Mouse (Mus musculus) heart, adult 11 months (tissue): Measurements from ENCODE around the gene Gm17660.

Experiments
- DNase-seq: peaks from one replicate; pipeline ENCODE4 v3.0.0; 2022

Gm17660 gene

DNA sequence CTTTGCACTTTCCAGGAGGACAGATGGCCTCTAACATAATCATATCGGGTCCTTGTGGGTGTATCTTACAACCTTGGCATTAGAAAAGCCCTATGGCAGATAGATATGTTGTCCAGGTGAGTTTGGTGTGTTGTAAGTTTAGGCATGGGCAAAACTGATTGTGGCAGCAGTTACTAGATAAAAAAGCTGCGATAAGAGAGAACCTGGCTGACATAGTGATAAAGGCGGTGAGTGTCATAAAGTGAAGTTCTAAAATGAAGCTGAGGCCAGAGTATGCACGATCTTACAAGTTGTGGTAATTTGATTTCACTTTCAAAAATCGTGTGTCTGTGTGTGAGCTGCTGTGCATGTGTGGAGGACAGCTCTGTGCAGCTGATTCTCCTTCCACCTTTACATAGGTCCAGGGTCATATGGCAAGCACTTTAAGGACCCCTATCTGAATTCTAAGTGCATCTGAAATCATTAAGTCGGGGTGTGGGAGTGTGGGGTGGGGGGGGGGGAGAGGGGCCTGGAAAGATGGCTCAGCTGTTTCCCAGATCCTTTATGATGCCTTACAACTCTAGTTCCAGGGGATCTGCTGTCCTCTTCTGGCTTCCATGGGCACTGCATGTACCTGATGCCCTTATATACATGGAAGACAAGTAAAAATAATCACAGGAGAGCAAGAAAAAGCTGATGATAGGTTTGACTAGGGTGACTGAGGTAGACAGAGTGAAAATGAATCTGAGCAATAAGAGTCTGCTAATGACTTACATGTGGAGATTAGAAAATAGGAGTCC is 38.1 kb downstream of the Gm17660 start:
- peak; percentile 78 for DNase-seq

DNA sequence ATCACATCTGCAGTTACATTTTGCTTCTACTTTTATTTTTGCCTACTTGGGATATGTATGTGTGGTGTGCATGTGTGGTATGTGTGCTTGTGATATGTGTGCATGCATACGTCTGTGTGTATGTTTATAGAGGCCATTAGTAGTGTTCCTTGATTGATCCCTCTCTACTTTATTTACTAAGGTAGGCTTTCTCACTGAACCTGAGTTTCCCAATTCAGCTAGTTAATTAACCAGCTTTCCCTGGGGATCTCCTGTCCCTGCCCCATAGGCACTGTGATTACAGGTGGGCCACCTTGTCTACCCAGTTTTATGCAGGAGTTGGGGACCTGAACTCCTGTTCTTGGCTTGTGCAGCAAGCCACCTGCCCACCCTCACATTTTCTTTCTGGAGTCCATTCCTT is 40.7 kb downstream of the Gm17660 start:
- peak; percentile 12 for DNase-seq

DNA sequence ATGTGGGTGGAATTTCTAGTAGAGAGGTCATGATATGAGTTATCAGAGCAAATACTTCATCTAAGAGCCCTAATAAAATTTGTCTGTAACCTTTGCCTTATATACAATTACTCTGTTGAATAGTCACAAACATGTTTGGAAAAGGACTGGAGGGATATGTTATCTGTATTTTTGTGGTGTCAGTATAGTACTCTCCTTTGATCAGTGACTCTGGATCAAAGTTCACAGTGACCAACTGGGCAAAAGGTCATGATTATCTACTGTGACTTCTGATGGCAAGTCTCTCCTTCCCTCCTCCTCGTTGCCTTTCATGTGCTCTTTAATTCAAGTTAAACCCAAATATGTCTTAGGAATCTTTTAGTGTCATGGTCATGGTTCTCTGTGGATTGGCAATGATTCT is 41.6 kb downstream of the Gm17660 start:
- no peak for DNase-seq

DNA sequence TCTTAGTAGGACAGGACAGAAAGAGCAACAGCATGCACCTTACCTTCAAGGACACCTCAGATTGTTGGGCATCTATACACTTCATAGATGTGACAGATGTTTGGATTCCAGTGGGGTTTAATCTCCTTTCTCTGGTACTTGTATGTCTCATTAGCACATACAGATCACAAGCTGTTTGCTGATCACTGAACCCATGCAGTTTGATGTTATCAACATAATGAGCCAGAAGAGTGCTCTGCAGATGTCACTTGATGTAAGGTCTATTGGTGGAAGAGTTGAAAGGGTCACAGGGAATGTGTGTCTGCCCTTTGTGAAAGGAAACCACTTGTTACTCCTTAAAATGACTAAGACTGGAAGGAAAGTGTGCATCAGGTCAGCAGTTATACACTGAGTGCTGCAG is 42.3 kb downstream of the Gm17660 start:
- peak; percentile 12 for DNase-seq

DNA sequence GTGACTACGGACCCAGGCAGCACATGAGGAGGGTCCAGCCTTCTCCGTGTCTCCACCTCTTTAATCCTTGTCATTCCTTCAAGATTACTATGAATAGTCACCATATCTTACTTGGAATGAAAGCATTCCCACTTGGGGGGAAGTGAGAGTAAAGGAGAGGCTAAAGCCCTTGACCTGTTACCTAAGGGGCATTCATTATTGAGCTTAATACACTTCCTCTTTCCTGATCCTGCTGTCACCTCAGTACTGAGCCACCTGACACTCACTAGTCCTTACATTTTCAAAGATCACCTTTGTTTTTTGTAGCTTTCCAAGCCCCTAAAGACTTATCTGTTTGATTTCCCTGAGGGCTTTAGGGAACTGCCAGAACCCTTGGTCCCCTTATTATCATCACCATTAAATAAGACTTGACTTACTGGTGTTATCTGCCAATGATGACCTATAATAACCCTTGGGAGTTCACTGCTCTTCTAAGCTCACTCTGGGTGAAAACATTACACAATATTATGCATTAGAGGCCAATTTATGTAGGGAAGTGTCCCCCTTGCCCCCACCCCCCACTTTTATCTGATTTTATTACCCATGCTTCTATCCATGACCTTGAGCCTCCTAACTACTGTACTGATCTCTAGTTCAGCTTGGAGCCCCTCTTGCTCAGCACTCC is 44.8 kb downstream of the Gm17660 start:
- DNase-seq = peak; percentile 7

DNA sequence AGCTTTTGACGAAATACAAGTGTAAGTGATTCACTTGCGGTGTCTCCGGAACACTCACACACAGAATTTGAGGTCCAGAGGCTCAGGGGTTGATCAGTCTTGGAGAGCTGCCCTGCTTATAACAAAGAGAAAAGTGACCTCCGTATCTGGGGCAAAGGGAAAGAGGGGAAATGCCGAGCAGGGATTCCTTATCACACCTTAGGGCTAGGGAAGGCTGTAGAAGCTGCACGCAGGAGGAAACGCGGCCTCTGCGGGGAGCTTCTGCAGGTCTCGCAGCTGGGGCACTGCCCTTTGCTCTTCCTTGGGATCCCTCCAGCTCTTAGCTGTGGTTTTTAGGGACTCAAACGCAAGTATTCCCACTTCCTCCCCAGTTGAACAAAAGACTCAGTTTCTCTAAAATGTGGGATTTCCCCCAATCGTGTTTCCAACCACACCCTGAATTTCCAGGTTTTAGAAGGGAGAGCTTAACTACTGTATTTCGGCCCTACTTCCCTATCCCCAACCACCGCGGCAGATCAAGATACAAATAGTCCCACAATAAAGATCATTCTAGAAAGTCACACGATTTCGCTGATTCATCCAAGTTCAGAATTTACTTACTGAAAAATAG is 52.1 kb downstream of the Gm17660 start:
- DNase-seq = peak; percentile 90

DNA sequence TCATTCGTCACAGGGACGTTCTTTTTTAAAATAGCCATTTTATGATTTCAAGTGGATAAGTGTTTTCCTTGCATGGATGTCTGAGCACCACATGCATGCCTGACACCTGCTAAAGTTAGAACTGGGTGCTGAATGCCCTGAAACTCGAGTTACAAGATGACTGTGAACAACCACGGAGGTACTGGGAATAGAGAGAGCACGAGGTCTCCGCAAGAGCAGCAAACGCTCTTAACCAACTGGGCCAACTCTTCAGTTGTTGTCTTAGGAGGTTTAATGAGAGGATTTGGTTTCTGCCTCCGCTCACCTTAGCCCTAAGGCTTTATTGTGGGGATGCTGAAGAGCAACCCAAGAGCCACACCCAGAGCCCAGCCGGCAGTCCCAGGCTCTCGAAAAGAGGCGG is 52.6 kb downstream of the Gm17660 start:
- peak; percentile 88 for DNase-seq

DNA sequence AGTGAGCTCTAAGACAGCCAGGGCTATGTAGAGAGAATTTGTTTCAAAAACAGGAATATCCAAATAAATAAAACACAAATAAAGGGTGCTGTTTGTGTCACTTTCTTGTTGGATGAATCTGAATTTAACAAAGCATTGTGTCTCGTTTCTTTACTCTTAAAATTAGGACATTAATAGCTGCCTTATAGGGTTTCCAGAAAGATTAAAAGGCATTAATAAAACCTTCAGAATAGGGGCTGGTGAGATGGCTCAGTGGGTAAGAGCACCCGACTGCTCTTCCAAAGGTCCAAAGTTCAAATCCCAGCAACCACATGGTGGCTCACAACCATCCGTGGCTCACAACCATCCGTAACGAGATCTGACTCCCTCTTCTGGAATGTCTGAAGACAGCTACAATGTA is 53.2 kb downstream of the Gm17660 start:
- DNase-seq = peak; percentile 28

DNA sequence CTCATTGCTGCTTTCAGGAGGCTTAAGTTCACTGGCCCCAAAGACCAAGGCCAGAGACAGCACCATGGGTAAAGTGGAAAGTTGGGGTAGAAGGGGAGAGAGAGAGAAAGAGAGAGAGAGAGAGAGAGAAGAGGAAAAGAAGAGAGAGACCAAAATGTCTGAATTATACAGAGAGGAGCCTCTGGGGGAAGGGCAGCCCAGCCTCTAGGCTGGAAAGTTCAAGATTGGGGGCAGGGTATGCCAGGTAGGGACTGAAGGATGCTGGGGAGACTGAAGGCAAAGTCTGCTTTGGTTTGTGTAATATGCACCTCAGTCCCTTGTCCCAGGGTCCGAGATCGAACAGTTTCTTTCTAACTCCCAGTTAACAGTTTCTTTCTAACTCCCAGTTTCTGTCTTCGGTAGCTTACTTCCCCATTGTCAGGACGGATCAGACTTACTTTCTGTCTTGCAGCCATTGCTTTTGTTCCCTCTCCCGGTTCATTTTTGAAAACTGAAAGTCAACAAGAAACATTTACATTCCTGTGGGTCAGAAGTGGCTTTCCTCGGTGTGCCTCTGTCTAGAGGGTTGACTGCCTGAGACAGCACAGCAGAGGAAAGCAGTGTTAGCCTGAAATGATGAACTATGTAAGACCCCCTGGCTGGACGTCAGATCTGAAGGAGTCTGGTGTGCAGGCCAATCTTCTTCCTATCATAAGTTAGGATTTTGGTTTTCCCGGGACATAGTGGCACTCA is 54.0 kb downstream of the Gm17660 start:
- peak; percentile 79 for DNase-seq

DNA sequence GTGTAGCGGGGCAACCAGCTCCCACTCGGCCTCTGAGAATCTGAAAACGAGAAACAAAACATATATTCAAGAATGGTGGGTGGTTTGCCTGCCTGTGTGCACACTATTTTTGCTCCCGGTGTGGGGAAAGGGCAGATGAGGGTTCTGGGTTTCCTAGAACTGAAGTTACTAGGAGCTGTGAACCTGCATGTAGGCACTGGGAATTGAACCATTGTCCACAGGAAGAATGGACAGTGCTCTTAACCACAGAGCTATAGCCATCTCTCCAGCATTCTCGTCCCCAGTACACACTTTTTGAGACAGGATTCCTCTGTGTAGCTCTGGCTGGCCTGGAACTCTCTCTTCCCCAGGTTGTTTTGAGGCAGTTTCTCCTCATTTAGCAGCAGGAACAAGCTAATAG is 54.9 kb downstream of the Gm17660 start:
- peak; percentile 72 for DNase-seq

DNA sequence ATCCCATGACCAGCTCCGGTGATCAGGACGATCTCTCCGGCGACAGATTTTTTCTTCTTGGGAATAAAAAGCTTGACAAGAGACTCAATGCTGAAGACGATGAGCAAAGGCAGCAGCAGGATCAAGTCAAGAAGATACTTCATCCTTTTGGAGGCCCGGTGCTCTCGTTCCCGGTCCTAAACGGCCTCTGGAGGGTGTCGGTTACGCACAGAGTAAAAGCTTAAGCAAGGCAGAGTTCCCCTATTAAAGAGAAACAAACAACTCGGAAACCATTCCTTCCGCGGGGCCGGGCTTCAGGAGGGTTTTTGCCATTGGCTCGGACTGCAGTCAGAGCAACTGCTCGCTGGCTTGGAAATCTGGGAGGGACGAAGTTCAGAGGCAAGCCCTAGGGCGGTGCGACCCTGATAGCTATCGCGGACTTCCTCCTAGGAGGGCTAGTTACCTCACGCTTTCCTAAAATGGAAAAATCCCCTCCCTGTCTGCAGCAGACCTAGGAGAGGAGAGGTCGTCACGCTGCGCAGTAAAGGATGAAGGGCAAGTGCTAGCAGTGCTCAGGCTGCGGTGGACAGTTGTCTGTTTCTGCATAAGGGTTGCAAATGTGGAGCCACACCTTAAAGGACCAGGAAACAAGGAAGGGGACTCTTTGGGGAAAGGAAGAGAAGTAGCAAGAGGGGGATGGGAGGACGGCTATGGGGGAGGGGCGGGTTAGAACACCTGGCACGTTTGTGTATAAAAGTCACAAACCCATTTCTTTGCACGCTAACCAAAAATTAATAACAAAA is 55.6 kb downstream of the Gm17660 start, which contains the start of gene Hsd17b11:
Gene Hsd17b11, minus strand, starts transcription at position 323 of the 782 bp plus-strand sequence.
- DNase-seq = peak; percentile 100
